Mouse (Mus musculus): Measurements from ENCODE around the gene B4galnt1.

DNA sequence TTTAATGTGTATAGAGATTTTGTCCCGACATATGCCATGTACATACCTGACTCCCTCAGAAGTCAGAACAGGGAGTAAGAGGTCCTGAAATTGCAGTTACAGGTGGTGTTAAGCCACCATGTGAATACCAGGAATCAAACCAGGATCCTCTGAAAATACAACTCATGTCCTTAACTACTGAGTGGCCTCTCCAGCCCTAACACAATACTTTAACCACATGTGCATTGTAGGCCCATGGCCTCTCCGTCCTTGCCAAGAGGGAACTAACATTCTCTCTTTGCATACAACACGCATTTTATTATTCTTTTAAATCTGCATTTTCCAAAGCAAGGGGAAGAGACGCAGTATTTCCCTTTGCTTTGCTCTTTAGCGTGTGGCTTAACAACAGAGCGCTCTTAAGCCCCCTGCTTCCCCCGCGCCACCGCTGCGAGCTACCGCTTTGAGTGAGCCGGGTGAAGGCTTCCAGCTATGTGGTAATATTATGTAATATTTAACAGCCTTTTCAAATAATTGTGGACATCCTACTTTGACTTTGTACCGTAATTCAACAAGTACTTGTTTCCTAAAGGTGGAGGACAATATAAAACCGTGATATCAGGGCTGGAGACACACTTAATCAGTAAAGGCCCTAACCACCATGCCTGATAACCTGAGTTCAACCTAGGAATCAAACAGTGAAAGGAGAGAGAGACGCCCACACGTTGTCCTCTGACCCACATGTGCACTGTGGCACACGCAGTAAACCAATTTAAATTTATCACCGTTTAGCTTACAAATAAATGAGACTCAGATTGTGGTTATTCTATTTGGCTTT, 26.5 kb upstream of the B4galnt1 start:
- TF ChIP-seq ZKSCAN1 (IDR thresholded peaks at IDR 0.05; ENCODE audit: borderline replicate concordance, low read depth, low read length) (no peak), MXI1 (IDR thresholded peaks at IDR 0.05; ENCODE audit: low read depth, low read length) (no peak), E2F4 (IDR thresholded peaks at IDR 0.05; ENCODE audit: insufficient replicate concordance, low read depth, low read length) (no peak), HCFC1 (IDR thresholded peaks at IDR 0.05; ENCODE audit: low read depth, low read length) (no peak)

All from CH12.LX (cell line).